Mouse (Mus musculus) cerebellum, adult 11 months (tissue): ENCODE data around the gene Tssk3.

ENCODE experiments used
- DNase-seq: peaks from one replicate; pipeline ENCODE4 v3.0.0; 2022

The Tssk3 gene

GRCm38 (mm10) chr4:129447778-129448563 lies 42.9 kb downstream of the Tssk3 start:
- no peak for DNase-seq

GRCm38 (mm10) chr4:129447360-129447759 lies 43.5 kb downstream of the Tssk3 start:
- DNase-seq: no peak

DNA sequence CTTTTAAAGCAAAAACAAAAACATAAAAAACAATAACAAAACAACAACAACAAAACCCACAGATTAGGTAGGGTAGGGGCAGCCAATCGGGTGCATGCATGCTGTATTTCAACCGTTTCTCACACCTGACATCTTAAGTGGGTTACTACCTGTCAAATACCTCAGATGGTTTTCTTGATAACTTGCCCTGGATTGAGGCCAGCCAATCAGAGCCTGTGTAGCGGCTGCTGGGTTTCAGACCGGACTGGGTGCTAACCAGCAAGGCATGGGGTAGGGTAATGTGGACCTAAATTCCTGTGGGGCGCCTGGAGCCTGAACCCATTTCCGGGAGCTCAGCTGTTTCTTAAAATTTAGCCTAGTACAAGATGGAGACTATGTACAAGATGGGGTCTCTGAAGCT lies 49.7 kb downstream of the Tssk3 start:
- DNase-seq: no peak

GRCm38 (mm10) chr4:129440340-129441063 lies 50.3 kb downstream of the Tssk3 start, which contains the start of gene Zbtb8b:
Zbtb8b (minus strand) TSS chr4:129440853.
- peak; percentile 64 for DNase-seq
